Mouse (Mus musculus) urinary bladder, adult 18-20 months (tissue): ENCODE results near the gene Zbtb8a.
"Not testable (repeated sequence)": the region's sequence is repeated elsewhere in the genome, so short reads cannot be mapped to it uniquely, and the experiment has no call there.

Experiments used
- DNase-seq, 2 experiments: peaks; one replicate each; pipeline ENCODE4 v3.0.0; 2022; ENCODE audit warnings: low spot score in 2 of 2, mixed read lengths in 2 of 2

Gene Zbtb8a

DNA sequence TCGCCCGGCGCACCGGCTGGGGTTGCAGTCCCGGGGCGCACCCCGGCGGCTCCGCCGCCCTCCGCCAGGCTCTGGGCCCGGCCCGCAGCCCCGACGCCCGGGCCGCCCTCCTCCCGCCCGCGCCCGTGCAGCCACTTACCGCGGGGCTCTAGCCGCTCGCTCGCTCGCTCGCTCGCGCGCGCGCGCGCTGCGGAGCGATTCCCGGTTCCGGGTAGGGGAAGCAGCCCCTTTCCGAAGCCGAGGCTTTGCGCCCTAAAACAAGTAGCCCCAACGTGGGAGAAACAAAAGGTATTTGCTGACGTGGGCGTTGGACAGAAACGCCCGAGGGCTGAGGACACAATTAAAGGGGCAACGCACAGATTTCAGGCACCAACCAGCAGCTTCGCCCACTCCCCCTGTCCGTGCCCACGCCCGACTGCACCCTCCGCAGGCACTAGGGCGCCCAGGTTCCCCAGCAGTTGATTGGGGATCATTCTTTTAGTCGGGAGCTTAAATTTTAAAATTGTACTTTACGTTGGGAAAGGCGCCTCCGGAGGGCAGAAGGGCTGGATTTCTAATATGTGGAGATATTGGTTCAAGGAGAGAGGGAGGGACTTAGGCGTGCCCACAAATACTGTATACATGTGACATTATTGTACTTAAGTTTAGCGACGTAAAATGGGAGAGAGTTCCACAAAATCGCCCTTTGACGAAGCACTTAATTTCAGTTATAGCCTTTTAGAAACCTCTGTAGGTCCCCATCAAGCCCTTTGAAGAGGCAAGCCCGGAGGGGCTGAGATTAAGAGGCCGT lies at the start of gene Zbtb8a:
Gene Zbtb8a, minus strand, starts transcription at position 516 of the 790 bp plus-strand sequence.
- DNase-seq = peak in 1 of 2 experiments; percentile 58

DNA sequence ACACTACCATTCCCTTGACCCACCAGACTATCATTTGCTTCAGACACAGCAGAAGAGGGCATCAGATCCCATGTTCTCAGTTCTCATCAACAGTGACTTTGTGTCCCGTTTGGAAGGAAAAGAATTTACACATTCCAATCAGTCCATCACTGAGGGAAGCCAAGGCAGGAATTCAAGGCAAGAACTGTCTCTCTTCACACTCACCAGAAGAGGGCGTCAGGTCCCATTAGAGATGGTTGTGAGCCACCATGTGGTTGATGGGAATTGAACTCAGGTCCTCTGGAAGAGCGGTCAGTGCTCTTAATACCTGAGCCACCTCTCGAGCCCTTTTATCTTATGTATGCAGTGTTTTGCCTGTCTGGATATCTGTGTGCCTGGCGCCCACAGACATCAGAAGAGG lies 40.4 kb upstream of the Zbtb8a start:
- DNase-seq = no peak

DNA sequence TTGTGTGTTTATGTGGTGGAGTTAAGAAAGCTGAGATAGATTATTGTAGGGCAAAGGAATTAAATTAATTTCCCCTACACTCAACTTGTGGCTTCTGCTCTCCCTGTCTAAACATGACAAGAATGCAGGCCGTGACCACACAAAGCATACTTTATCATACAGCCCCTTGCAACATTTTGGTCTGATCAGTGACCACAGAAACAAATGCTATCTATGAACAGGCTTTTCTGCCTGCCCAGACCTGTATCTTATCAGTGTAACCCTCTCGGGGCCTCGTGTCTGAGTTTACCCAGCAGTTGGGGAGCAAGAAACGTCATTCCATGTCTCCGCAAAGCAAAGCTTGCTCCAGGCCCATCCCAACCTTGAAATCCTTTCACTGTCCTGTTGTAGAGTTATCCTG lies 38.6 kb upstream of the Zbtb8a start:
- DNase-seq = peak in 1 of 2 experiments; percentile 54

DNA sequence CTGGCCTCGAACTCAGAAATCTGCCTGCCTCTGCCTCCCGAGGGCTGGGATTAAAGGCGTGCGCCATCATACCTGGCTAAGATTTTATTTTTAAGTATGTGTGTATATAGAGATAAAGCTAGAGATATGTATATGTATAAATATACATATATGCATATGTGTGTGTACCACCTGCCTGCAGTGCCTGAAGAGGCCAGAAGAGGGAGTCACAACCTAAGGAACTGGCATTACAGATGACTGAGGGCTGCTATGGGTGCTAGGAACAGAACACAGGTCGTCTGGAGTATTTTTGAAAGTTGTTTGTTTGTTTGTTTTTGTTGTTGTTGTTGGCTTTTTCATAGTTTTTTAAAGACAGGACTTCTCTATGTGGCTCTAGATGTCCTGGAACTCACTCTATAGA lies 38.0 kb upstream of the Zbtb8a start:
- DNase-seq = no peak

DNA sequence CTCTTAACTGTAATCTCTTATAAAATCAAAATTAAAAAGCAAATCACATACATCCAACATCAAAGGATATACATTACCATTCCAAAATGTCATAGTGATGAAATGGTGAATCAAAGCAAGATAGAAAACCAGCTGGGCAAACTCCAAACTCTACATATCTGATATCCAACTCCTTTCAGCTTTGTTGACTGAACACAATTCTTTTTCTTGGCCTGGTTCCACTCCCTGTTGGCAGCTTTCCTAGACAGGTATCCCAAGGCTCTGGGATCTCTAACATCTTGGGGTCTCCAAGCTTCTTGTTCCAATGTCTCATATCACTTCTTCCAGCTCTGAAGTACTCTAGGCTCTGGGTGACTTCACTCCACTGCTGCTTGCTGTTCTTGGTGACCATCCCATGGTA lies 33.1 kb upstream of the Zbtb8a start:
- no peak for DNase-seq

DNA sequence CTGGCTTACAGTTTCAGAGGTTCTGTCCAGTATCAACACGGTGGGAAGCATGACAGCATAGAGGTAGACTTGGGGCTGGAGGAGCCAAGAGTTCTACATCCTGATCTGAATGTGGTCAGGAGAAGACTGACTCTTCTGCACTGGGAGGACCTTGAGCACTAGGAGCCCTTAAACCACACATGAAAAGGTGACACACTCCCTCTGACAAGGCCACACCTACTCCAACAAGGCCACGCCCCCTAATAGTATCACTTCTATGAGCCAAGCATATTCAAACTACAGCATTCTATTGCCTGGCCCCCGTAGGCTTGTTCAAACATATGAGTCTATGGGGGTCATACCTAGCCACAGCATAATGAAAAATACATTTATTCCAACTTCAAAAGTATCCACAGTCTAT lies 32.6 kb upstream of the Zbtb8a start:
- not testable (repeated sequence) for DNase-seq

DNA sequence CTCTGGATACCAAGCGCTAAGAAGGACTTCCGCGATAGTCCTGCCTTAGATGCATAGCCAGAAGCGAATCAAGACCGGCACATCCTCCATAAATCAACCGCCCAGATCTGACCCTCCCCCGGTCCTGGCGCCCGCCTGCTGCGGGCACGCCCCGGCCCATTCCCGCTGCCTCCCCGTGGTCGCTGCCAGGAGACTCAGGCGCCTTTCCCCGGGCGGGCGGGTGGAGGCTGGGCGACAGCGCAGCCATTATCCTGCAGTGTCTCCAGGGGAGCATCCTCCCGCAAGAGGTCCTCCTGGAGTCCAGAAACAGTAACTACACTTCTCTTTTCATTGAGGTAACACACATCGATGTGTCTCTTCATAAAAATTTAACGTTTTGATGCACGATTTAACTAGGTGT lies 28.5 kb upstream of the Zbtb8a start:
- DNase-seq = peak; percentile 46 to 66

DNA sequence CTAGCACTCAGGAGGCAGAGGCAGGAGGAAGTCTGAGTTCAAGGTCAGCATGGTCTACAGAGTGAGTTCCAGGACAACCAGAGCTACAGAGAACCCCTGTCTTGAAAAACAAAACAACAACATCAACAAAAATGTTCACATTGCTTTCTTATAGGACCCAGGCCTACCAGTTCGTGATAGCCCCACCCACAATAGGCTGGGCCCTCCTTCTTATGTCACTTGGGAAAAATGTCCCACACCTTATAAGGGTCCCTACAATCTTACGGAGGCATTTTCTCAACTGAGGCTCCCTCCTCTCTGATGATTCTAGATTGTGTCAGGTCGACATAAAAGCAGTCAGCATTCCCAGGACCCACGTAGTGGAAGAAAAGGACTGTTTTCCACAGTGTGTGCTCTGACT lies 21.9 kb upstream of the Zbtb8a start:
- DNase-seq = no peak

DNA sequence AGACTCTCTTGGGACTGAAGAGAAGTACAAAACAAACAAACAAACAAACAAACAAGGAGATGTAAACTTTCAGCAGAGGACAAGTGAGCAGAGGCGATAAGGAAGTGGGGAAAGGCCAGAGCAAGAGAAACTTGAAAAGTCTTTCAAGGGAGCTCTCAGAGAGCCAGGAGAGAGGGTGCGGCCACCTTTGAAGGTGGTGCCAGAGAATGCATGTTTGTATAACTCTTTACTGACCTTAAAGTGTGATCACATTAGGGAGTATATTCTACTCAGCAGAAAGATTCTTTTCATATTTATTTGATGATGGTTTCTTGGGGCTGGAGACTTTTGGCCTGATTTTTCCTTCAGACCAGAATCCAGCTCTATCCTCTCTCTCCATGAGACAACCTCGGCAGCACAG lies 19.0 kb upstream of the Zbtb8a start:
- DNase-seq = no peak

DNA sequence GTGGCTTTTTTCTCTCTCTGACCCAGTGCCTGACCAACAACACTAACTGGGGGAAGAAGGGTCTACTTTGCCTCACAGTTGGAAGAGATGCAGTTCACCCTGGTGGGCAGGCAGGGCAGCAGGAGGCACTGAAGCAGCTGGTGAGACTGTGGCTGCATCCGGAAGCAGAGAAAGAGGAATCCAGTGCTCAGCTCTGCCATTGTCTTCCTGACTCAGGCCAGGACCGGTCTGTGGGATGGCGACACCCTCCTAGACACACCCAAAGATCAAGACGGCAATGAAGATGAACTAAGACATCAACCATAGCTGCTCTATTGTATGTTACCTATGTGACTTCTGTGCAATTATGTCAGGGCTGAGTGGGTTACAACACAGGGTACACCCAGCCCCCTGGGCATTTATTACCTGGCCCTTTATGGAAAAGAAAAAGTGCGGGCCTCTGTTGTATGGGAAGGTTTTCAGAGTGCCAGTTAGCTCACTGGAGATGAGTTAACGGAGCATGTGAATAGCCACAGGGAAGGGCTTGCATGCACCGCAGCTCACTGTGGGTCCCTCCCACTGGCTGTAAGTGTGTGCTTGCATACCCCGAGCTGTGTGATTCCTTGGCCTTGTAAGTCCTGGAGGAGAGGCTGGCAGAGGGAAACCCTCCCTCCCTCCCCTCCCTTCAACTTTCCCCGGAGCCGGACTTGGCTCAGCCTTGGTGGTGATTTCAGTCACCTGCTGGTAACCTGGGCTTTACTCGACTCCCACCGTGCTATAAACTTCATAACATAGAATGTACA lies 16.4 kb upstream of the Zbtb8a start:
- no peak for DNase-seq

DNA sequence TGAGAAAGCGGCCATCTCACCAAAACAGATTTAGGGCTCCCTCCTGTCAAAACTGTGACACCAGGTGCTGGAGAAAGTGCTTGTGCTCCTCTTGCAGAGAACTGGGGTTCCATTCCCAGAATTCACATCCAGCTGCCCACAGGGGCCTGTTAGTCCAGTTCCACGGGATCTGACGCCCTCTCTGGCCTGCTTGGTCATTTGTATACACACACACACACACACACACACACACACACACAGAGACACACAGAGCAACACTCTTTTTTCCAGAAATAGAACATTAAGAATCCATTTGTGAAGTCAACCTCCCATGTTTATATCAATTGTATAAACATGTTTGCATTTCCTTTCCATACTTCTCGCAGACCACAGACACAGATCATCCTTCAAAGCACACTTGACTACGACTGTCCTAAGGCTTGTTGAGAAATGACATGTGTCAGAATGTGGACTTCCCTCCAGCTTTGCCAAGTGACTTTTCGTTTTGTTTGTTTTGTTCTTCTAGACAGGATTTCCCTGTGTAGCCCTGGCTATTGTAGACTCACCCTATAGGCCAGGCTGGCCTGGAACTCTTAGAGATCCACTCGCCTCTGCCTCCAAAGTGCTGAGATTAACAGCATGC lies 13.1 kb upstream of the Zbtb8a start:
- DNase-seq = no peak

DNA sequence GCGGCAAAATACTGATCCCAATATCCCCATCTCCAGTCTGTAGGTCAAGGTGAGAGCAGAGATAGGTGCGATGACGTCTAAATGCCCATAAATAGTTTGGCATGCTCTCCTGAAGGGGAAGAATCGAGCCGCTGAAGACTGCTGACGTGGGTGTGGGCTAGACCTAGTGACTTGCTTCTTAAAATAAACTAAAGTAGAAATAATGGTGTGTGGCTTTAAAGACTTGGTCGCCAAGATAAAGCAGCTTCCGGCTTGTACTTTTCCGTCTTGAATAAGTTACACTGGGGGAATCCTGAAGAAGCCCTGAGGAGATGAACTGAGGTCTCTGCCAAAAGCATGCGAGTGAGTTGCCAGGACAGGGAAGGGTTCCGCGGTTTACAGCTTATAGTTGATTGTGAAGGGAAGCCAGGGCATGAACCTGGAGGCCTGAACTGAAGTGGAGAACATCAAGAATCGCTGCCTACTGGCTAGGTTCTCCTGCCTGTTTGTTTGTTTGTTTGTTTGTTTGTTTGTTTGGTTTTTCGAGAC lies 12.4 kb upstream of the Zbtb8a start:
- DNase-seq = no peak

DNA sequence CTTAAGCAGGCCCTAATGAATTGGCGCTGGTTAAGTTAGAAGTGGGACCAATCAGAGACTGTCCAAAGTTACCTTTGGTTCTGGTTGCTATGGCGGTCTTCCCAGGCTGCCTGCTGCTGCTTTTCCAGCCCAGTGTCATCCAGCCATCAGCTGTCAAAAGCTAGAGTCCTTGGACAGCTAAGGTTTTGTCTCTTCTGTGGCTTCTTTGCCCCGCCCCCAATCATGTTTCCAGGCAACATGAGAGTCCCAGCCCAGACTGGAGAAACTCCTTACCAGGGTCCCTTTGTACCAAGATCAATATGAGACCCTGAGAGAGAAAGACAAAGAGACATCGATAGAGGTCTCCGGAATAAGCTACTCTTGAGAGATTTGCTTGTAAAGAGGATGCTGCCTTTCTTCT lies 10.5 kb upstream of the Zbtb8a start:
- no peak for DNase-seq

DNA sequence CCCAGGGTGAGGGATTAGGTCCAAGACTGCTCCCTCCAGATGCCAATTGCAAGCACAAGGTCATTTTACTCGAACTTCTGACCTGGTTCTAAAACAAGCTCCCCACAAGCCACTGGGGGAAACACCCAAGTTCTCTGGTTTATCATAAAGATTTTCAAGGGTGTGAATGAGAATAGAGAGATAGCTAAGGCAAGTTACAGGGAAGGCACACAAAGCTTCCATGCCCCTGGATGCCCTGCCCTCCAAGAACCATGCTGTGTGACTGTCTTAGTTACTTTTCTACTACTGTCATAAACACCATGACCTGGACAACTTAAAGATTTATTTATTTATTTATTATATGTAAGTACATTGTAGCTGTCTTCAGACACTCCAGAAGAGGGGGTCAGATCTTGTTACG lies 9.1 kb upstream of the Zbtb8a start:
- DNase-seq = no peak

DNA sequence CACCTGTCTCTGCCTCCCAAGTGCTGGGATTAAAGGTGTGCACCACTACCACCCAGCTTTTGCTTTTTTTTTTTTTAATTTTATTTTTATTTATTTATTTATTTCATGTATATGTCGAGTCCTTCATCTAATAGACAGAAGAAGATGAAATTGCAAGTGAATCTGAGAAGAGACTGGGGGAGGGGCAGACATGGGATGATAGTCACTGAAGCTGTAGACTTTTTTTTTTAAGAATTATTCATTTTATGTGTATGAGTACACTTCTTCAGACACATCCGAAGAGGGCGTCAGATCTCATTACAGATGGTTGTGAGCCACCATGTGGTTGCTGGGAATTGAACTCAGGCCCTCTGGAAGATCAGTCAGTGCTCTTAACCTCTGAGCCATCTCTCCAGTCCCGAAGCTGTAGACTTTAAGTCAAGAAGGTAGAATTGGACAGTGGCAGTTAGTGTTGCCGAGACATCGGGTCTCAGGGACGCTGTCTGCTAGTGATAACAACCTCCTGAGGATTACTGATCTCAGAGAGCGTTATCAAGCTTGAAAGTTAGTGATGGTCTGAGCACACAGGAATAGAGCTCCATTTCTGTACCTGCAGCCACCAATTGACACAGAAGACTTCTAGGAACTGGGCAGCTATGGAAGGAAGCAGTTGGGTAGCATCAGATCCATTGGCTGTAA lies 8.5 kb upstream of the Zbtb8a start:
- no peak for DNase-seq

DNA sequence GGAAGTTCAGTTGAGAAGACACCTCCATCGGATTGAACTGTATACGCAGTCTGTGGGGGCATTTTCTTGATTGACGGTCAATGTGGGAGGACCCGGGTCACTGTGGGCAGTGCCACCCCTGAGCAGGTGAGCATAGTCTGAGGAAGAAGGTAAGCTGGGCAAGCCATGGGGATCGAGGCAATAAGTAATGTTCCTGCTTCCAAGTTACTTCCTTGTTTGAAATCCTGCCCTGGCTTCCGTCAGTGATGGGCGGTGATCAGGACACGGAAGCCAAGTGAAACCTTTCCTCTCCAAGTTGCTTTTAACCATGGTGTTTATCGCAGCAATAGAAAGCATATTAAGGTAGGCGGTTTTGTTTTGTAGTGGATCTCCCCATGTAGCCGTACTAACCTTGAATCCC lies 7.8 kb upstream of the Zbtb8a start:
- DNase-seq = no peak

DNA sequence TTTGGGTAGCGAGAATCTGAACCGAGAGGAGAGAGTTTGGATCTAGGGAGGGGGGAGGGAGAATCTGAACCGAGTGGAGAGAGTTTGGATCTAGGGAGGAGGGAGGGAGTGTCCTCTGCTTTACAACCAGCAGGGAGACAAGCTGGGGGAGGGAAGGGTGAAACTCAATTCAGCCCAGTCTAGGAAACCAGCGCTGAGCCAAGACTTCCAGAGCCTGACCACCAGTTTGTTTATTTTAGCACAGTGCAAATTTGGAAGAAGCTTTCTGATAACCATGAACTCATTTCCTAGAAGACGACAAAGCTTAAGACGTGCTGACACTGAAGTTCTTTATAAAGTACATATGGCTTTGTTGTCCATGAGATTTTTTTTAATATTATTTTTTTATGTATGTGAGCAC lies 6.5 kb upstream of the Zbtb8a start:
- peak in 1 of 2 experiments; percentile 53 for DNase-seq

DNA sequence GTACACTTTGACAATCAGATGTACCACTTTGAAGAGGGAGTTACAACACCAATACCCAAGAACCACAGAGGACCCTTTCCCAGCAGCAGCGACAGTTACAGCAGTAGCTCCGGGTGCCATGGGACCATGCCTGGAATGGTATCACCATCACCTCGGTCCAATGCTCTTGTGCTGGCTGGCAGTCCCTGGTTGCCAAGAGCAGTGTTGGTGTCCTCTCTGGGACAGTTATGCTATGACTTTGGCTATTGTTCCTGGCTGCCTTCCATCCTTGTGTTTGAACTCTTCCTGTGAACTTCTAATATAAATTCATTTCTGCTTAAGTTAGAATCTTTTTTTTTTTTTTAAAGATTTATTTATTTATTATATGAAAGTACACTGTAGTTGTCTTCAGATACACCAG lies 5.7 kb upstream of the Zbtb8a start:
- no peak for DNase-seq

DNA sequence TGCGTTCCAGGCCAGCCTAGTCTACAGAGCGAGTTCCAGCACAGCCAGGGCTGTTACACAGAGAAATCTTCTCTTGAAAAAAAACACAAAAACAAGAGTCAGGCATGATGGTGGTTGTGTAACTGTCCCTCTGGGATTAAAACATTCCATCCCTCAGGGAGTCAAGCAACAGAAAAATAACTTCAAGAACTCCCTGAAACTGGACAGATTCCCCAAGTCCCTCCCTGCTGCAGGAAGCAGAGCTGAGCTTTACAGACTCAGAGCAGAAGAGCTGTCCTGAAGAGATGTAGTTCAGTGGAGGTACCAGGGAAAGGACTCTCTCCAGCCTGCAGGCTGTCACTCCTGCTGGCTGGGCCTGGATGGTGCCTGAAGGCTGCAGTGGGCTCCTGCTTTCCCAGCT lies 4.6 kb upstream of the Zbtb8a start:
- DNase-seq = no peak

DNA sequence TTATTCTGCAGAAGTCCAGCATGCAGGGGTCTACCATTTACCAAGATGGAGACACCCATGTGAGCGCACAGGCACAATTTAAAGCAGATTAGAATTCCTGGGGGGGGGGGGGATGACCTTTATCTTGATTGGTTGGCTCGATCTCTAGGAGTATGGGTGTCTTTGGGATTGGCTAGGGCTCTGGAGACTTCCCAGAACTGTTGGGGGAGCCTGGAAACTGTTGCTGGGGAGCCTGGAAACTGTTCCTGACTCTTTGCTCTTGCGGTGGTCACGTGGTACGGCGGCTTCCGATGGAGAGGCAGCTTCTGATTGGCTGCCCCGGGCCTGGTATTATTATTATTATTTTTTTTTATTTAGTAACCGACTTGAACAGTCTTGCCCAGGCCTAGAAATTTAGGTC lies 4.1 kb upstream of the Zbtb8a start:
- no peak for DNase-seq

DNA sequence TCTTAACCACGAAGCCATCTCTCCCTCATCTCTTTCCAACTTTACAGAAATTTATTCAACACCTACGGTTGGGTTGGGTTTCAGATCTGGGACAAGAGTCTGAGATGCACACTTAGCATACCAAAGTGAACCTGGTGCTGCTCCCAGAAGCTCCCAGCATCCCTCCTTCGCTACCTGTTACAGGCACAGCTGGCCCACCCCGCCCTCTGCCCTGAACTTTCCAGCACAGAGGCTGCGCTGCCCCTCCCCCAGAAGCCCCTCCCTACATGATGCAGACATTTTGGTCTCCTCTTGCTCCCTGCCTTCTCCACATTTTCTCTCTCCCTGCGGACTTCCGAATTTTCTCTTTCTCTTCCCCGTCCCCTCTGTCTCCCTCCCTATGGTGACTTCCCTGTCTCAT lies 3.2 kb upstream of the Zbtb8a start:
- DNase-seq = no peak

DNA sequence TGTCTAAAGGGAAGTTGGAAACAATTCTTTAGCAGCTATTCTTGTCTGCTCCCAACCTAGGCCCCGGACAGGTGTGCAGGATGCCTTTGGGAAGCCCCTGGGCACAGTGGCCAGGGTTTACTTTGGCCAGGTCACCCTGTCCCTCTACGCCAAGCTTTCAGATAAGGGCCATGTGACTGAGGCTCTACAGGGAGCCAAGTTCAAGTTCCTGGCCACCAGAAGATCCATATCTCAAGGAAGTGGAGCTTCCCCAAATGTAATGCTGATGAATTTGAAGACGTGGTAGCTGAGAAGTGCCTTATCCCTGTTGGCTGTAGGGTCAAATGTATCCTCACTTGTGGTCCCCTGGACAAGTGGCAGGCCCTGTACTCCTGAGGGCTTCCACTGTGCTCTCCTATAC lies 1.9 kb upstream of the Zbtb8a start:
- no peak for DNase-seq
